ENCODE assay signal across 8 mouse cellular contexts in the genomic region with DNA sequence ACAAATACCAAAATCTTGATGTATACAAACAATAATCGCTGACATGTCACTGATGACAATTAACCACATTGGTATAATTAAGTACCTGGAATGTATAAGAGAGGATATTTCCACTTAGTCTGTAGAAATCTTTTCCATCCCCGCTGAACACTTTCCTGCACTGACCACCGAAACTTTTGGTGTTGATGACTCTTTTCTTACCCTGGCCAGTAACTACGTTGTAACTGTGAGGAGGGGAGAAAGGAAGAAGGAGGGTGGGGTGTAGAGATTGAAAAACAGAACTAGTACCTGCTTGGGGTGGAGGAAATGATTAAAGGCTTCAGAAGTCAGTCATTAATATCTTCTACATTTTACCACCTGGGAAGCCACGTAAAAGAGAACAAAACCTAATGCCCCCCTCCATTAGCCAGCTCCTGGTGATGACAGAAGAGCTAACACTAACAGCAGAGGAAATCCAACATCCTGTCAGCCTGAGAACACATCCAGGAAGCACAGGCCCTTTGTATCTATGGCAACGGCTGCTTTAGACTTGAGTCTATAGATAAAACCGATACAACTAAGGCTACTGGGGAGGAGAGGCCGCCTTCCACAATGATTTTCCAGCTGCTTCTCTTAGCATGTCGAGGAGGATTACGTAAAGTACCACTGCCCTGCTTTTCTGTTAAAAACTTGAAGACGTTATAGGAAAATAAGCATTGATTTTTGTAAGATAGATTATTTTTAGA. TPM values are rescaled to one million over a fixed set of nuclear protein-coding genes. Genes with fewer than 3 reads are reported as not detected.
DNase-seq lines count a peak whose midpoint lies in the region; ATAC-seq lines count a peak whose summit lies in the region.

No protein-coding gene starts in this region.

- peak; percentile 73; the same call in 1 of the 2 replicates for ATAC-seq in heart, embryonic 12.5 days (ENCODE audit: insufficient number of reproducible peaks, low FRiP score)
- ATAC-seq in CD4-positive, CD25-positive, alpha-beta regulatory T cell, adult 4 months: peak; percentile 53
- no peak for ATAC-seq in megakaryocyte-erythroid progenitor cell, adult 5-6 weeks (replicated peaks; ENCODE audit: low FRiP score, low TSS enrichment, poor library complexity, severe bottlenecking)

- H3K4me1 ChIP-seq in heart, embryonic 12.5 days (replicated peaks): 0 out of 2 replicates have a peak, but pooled peaks cover 5% of the 10 kb centered on the region

- WGBS in heart, embryonic 12.5 days: 28% methylated on average over 11 of the region's 11 CpGs

- 0 out of 2 replicates have a peak overlapping the region, but pooled peaks have one; percentile 13 for H3K4me3 ChIP-seq in heart, embryonic 12.5 days

- no peaks in the 10 kb centered on the region for H3K9me3 ChIP-seq in heart, embryonic 12.5 days (replicated peaks)

- peak overlapping the region; percentile 47 for H3K4me2 ChIP-seq in heart, embryonic 12.5 days

- H3K36me3 ChIP-seq in heart, embryonic 12.5 days: no peaks in the 10 kb centered on the region

- intact Hi-C loops in heart, postnatal 14 days (cut with DNase I): no loop called here

- H3K27me3 ChIP-seq in heart, embryonic 12.5 days (replicated peaks): no peaks in the 10 kb centered on the region

- H3K9ac ChIP-seq in heart, embryonic 12.5 days: no peak overlapping the region

- DNase-seq in heart, postnatal 14 days: no peak
- peak; percentile 18 to 20 for DNase-seq in frontal cortex, postnatal 10 days (ENCODE audit: low spot score in 2 of 2)
- peak; percentile 18 for DNase-seq in mesoderm, embryonic 11.5 days (ENCODE audit: low read depth, low spot score)
- no peak for DNase-seq in gastrocnemius, postnatal 4 days (ENCODE audit: low spot score in 2 of 2)
- no peak for DNase-seq in testis, postnatal 10 days (ENCODE audit: low spot score)

- no peak overlapping the region for H3K27ac ChIP-seq in heart, embryonic 12.5 days (ENCODE audit: poor library complexity, severe bottlenecking)

RNA-seq across cellular contexts. Expression of gene C7, which starts 17.8 kb away (rescaled TPM):
- polyA plus RNA-seq in heart, embryonic 12.5 days (2016; fragmentation: Nextera tagmentation; extraction: Ambion mirVana): 0.08 and 0.09 TPM in 2 replicates
- 1 to 10 TPM in 1 of 2 experiments, under 1 TPM in 1; 0.61 to 1.3 TPM for total RNA-seq in heart, postnatal 14 days (2021)
- not detected for polyA plus RNA-seq in CD4-positive, CD25-positive, alpha-beta regulatory T cell, adult 4 months (2017; shearing (Covaris generic))
- total RNA-seq in gastrocnemius, postnatal 4 days (2021): under 1 TPM; 0.12 to 0.16 TPM
- not detected in 2 replicates for total RNA-seq in megakaryocyte-erythroid progenitor cell, adult 5-6 weeks (2014; fragmentation: Nextera tagmentation)
- total RNA-seq in megakaryocyte-erythroid progenitor cell, adult 5-6 weeks (2017): not detected in 2 replicates

Comparison
In these comparisons a context has a peak if more than half of its experiments do, and no peak if none do; other contexts are left out.
1. DNase-seq: peak in frontal cortex, postnatal 10 days (2 of 2) and mesoderm, embryonic 11.5 days (single experiment); none in heart, postnatal 14 days (0 of 2), gastrocnemius, postnatal 4 days (0 of 2) and testis, postnatal 10 days (single experiment).